Mouse (Mus musculus) thymus, postnatal 0 days (tissue): ENCODE measurements around the gene Cnot10. TPM values are rescaled to one million over a fixed set of nuclear protein-coding genes. Genes with fewer than 3 reads are reported as not detected.

Source experiments
- DNase-seq: peaks from one replicate; pipeline ENCODE4 v3.0.0-alpha.2; 2015; ENCODE audit warnings: low spot score
- polyA plus RNA-seq: library from polyadenylated mRNA; unstranded; fragments of >200 nt; fragmentation: Nextera tagmentation; extraction: Ambion mirVana; gene quantifications from 2 replicates; pipeline ENCODE4 v1.2.1, GENCODE M21; 2015

Cnot10 gene
- polyA plus RNA-seq, 1 experiment from 2014 or later, result 64.1 TPM

DNA sequence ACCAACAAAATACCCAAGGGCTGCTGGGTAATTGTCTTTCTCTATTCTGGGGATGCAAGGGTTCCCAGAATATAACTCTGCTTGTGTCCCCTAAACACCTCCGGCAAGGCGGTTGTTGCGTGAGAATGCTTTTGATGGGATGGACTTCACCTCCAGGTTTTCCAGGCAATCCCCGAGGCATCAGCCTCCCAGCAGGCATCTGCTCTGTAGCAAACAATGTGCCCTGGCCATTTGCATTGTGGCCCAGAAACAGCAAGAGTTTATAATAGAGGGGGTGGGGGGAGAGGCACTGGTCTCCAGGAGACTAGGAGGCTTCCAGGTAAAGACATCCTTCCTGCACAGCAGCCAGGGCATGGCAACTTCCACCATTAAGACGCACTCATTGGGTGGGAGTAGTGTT, 90.9 kb downstream of the Cnot10 start:
- DNase-seq, result no peak

DNA sequence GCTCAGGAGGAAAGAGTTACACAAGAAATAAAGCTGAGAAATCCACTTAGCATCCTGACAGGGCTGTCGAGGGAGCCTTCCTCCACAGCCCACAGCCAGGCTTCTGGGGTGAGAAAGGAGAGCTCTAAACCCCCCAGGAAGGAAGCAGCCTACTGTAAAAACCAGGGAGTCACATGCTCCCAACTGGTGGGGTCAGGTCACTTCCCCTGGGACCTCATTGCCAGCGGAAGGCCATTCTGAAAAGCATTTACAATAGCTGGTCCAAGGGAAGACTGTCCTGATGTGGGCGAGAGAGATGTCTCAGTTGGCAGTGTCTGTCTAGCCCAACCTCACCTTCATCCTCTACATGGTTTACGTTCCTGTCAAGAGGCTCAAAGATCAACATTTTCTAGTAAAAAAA, 91.5 kb downstream of the Cnot10 start:
- DNase-seq, result no peak

DNA sequence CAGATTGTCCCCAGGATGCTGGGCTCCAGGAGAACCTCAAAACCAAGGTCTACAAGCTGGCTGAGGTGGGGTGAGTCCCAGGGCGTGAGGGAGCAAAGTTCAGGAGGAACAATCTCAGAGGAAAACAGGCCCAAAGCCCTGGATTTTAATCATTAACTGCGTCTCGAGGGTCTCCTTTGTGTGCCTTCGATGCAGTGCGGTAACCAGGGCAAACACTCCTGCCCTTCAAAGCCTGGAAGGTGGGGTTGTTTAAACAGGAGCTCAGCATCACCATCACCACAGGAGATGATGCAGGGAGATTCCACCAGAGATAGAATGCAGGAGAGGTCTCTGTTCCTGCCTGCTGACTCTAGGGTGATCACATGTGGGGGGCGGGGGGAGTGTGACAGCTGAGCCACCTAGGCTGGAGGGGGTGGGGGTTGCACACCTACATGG, 92.3 kb downstream of the Cnot10 start:
- DNase-seq, result peak; percentile 25

DNA sequence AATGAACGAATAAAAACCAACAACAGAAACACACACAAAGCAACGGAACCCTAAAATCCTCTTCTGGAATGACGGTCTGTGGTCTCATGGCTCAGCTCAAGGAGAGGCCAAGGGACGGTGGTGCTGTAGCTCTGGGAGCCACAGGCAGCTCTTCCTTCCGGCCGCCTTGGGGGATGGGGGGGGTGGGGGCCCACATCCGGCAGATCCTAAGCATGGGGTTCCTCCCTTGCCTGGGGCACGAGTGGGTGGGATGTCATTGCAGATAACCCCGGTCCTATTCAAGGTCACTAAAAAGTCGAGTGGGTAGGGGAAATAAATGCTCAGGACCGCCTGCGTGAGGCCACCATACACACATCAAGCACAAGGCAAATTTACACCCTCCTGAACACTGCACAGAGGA, 93.2 kb downstream of the Cnot10 start:
- peak; percentile 80 for DNase-seq

DNA sequence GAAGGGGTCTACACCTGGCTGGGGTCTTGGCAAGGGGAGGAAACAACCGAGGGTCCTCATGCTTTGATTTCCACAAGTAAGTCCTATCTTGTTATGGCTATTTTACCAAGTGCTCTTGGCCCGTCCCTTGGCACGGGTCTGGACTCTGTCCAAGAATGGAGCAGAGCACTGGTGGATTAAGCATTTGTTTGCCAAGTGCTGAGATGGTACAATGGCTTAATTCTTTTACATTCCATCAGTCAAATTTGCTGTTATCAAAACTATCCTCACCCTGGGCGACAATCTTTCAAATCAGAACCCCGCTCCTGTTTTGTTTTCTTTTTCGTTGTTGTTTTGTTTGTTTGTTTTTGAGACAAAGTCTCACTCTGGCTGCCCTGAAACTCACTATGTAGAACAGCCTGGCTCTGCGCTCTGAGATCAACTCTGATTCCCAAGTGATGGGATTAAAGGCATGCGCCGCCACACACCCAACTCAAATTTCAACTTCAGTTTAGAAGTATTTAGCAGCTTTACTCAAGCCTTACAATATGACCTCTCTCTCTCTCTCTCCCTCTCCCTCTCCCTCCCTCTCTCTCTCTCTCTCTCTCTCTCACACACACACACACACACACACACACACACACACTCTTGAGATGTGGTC, 95.1 kb downstream of the Cnot10 start:
- no peak for DNase-seq

DNA sequence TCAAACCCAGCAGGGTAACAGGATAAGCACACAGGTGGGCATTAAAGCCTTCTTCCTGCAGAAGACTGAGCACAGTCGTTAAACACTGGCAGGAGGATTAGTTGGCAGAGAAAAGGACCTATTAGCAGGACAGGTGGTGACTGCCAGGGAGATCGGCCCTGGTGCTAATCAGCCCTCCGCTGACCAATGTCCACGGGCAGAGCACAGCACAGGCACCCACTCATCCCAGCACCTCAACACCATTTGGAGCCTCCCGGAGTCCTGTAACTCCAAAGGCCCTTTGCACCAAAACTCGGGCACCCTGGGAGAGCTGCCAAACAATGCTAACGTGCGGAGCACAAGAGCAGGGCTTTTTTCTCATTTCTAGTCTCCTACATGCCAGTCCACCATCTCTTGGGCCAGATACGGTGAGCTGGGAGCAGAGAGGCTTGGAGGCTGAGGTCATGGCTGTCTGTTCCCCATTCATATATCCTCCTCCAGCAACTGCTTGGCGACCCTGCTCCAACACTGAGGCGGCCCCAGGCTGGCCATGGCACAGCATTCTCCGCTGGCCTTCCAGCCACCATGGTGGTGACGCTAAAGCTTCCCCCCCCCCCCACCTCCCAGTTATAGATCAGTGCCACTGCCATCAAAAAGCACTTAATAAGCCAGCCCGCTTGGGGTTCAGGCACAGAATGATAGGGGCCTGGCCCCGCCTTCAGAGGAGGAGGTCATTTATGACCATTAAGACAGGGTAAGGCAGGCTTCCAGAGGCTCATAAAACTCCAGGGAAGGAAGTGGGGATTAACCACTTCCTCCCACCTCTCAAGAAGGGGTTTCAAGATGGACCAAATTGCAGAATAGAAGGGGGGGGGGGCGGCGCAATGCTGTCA, 95.9 kb downstream of the Cnot10 start:
- no peak for DNase-seq

DNA sequence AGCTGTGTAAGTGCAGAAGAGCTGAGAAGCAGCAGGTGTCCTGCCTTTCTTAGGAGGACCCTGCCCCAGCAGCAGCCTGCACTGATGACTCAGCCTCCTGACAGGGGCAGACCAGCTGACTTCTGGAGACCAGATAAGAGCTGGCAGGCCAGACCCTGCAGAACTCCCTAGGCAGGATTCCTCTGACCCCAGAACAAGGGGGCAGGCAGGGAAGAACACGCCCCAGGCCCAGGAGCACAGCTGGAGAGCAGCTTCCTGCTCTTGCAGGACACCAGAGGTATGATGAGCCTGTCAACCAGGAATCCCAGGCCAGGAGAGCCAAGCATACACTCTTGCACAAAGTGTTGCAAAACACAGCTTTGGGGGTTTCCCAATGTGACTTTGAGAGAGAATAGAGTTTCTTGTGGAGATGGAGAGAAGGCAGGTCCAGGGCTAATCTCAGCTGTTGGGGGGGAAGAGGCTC, 98.7 kb downstream of the Cnot10 start:
- DNase-seq, result no peak

DNA sequence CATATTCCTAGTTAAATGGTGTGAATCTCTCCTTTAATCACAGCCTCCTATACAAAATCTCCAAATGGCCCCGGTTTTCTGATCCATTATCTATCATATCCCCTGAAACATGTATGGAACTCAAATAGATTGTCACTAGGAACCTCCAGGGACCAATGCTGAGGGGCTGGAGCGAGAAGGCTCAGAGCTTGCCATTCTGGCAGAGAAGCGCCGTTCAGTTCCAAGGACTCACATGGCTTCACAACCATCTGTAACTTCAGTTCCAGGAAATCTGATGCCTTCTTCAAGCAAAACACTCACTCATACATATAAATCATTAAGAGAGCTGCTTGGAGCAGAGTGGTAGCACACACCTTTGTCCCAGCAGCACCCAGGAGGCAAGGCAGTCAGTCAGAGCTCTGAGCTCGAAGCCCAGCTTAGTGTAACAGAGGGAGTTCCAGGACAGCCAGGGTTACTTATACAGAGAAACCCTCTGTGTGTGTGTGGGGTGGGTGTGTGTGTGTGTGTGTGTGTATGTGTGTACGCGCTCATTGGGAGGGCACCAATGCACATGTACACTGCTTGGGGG, 100.9 kb downstream of the Cnot10 start:
- DNase-seq, result no peak

DNA sequence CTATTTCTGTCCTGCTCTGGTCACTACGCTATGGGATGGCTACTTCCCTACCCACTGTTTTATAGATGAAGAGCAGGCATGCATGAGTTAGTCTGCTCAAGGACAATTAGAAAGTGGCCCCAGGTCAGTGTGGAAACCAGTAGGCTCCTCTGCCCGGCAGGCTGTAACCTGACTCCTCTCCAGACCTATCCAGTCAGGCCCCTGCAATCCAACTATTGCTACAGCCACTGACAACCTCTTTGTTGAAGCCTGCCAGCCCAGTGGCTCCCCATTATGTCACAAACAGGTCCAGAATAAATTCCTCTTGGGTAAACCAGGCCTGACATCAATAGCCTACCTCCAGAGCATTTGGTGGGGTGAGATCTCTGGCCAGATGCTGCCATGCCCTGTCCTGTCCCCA, 103.4 kb downstream of the Cnot10 start:
- no peak for DNase-seq

Other genes starting within 250 kb of the Cnot10 start
- gene Crtap, start 249.5 kb downstream of the Cnot10 start, polyA plus RNA-seq, result 28.3 and 29.5 TPM in 2 replicates
- gene Glb1, start 239.1 kb downstream of the Cnot10 start, polyA plus RNA-seq, result 34.7 and 35.0 TPM in 2 replicates
- gene Tmppe, start 239.1 kb downstream of the Cnot10 start, polyA plus RNA-seq, result 9.1 and 9.6 TPM in 2 replicates
- 20.7 and 21.9 TPM in 2 replicates for gene Ccr4, start 135.3 kb downstream of the Cnot10 start, polyA plus RNA-seq
- gene C130032M10Rik, start 124.5 kb downstream of the Cnot10 start, polyA plus RNA-seq, result not detected in 2 replicates
- 0.01 and 0.03 TPM in 2 replicates for gene Trim71, start 75.8 kb downstream of the Cnot10 start, polyA plus RNA-seq
- 43.0 and 51.4 TPM in 2 replicates for gene Dync1li1, start 48.6 kb upstream of the Cnot10 start, polyA plus RNA-seq
- gene Cmtm6, start 90.9 kb upstream of the Cnot10 start, polyA plus RNA-seq, result 92.2 and 93.4 TPM in 2 replicates
- 299 and 301 TPM in 2 replicates for gene Cmtm7, start 141.7 kb upstream of the Cnot10 start, polyA plus RNA-seq
- gene Cmtm8, start 204.0 kb upstream of the Cnot10 start, polyA plus RNA-seq, result 10.5 and 10.6 TPM in 2 replicates